Mouse (Mus musculus): ENCODE results near the gene Kcnn1.
A peak's percentile ranks its signal among the peaks of the same experiment; 100 is the strongest.
"Not testable (repeated sequence)": the region's sequence is repeated elsewhere in the genome, so short reads cannot be mapped to it uniquely, and the experiment has no call there.

Kcnn1 gene

GRCm38 (mm10) chr8:70841147-70842072, 21.6 kb downstream of the Kcnn1 start:
- DNase-seq: peak; percentile 83 to 94

GRCm38 (mm10) chr8:70840590-70840989, 22.5 kb downstream of the Kcnn1 start:
- DNase-seq: no peak

GRCm38 (mm10) chr8:70839408-70840351, 23.4 kb downstream of the Kcnn1 start, which contains the start of gene Arrdc2:
Gene Arrdc2, minus strand, starts transcription at chr8:70839720.
- peak; percentile 94 to 100 for DNase-seq

- DNase-seq: peak; percentile 42 to 80
Measured at GRCm38 (mm10) chr8:70838654-70839407, 24.2 kb downstream of the Kcnn1 start.

GRCm38 (mm10) chr8:70836666-70837065, 26.4 kb downstream of the Kcnn1 start:
- no peak for DNase-seq

- DNase-seq: no peak
Measured at GRCm38 (mm10) chr8:70834071-70834470, 29.0 kb downstream of the Kcnn1 start.

- DNase-seq: peak; percentile 46 to 52
Measured at GRCm38 (mm10) chr8:70833520-70833919, 29.5 kb downstream of the Kcnn1 start.

GRCm38 (mm10) chr8:70833018-70833482, 30.0 kb downstream of the Kcnn1 start:
- no peak for DNase-seq

- no peak for DNase-seq
Measured at GRCm38 (mm10) chr8:70832371-70832770, 30.7 kb downstream of the Kcnn1 start.

- DNase-seq: no peak
Measured at GRCm38 (mm10) chr8:70831517-70831916, 31.5 kb downstream of the Kcnn1 start.

- DNase-seq: no peak
Measured at GRCm38 (mm10) chr8:70827796-70828195, 35.3 kb downstream of the Kcnn1 start.

GRCm38 (mm10) chr8:70827010-70827409, 36.0 kb downstream of the Kcnn1 start:
- no peak for DNase-seq

GRCm38 (mm10) chr8:70825816-70826215, 37.2 kb downstream of the Kcnn1 start:
- no peak for DNase-seq

- DNase-seq: no peak
Measured at GRCm38 (mm10) chr8:70823802-70824201, 39.3 kb downstream of the Kcnn1 start.

- DNase-seq: not testable (repeated sequence)
Measured at GRCm38 (mm10) chr8:70822594-70822993, 40.5 kb downstream of the Kcnn1 start.

GRCm38 (mm10) chr8:70821992-70822391, 41.1 kb downstream of the Kcnn1 start:
- no peak for DNase-seq

- peak; percentile 52 to 81 for DNase-seq
Measured at GRCm38 (mm10) chr8:70821399-70821962, 41.6 kb downstream of the Kcnn1 start.

GRCm38 (mm10) chr8:70820101-70820935, 42.7 kb downstream of the Kcnn1 start:
- peak in 1 of 2 experiments; percentile 34 for DNase-seq

GRCm38 (mm10) chr8:70816679-70817078, 46.4 kb downstream of the Kcnn1 start:
- DNase-seq: no peak

- DNase-seq: no peak
Measured at GRCm38 (mm10) chr8:70812885-70813284, 50.2 kb downstream of the Kcnn1 start.

- DNase-seq: no peak
Measured at GRCm38 (mm10) chr8:70812055-70812454, 51.0 kb downstream of the Kcnn1 start.
